Mouse (Mus musculus): ENCODE results near the gene H2-DMb2. TPM values are rescaled to one million over a fixed set of nuclear protein-coding genes. Genes with fewer than 3 reads are reported as not detected.
A peak's percentile ranks its signal among the peaks of the same experiment; 100 is the strongest.

Gene H2-DMb2
- polyA plus RNA-seq, 1 experiment from 2014 or later, result 0.91 TPM

DNA sequence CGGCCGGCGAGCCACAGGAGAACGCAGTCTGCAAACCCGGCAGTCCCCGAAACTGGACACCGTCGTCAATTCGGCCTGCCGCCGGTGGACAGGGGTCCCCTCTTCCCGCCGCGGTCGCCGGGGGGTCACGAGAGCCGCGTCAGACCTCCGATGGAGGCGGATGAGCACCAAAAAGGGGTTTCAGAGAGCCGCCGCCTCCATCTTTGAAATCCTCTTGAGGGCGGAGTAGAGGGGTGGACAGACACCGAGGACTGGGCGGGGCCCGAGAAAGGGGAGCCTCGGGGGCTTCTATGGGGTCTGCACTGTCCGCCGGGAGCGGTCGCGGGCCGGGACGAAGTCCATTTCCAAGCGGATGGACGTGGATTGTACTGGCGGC lies 24.2 kb upstream of the H2-DMb2 start:
- peak overlapping the region; percentile 99 for H3K4me2 ChIP-seq
- H3K27me3 ChIP-seq (ENCODE audit: insufficient read depth, low read length), result no peaks in the 10 kb centered on the region
- no peaks in the 10 kb centered on the region for H3K9me3 ChIP-seq (ENCODE audit: low read depth, low read length)
- H3K4me1 ChIP-seq (ENCODE audit: insufficient read depth), result 0 out of 2 replicates have a peak, but pooled peaks cover 5% of the 10 kb centered on the region
- 3% methylated on average over 38 of the region's 38 CpGs for WGBS
- peaks cover 55% of the 10 kb centered on the region for H3K36me3 ChIP-seq (ENCODE audit: insufficient read depth)
- H3K27ac ChIP-seq (ENCODE audit: low read depth), result peak overlapping the region; percentile 100
- no peak for DNase-seq
- TF ChIP-seq CTCF (IDR thresholded peaks at IDR 0.05; ENCODE audit: low read depth), result 0 out of 2 replicates have a peak, but pooled peaks have one; percentile 6
- H3K4me3 ChIP-seq (ENCODE audit: low read depth, low read length), result peak overlapping the region; percentile 100
- ATAC-seq (ENCODE audit: insufficient read depth), result no peak
- peak overlapping the region; percentile 94 for H3K9ac ChIP-seq

GRCm38 (mm10) chr17:34119249-34120179 lies 23.6 kb upstream of the H2-DMb2 start, which contains the start of gene H2-DMa:
TSS of gene H2-DMa (plus strand) at chr17:34119541.
- ATAC-seq (ENCODE audit: insufficient read depth), result peak; percentile 68
- no peak for TF ChIP-seq CTCF (IDR thresholded peaks at IDR 0.05; ENCODE audit: low read depth)
- WGBS, result under 1% methylated on average over 96 of the region's 96 CpGs

GRCm38 (mm10) chr17:34120180-34120723 lies 22.9 kb upstream of the H2-DMb2 start:
- Histone ChIP-seq H3K9me3 (ENCODE audit: low read depth, low read length) (no peaks in the 10 kb centered on the region), H3K27ac (ENCODE audit: low read depth) (peak overlapping the region; percentile 100), H3K9ac (peak overlapping the region; percentile 92), H3K4me3 (ENCODE audit: low read depth, low read length) (peak overlapping the region; percentile 100), H3K27me3 (ENCODE audit: insufficient read depth, low read length) (no peaks in the 10 kb centered on the region), H3K4me2 (peak overlapping the region; percentile 99), H3K4me1 (ENCODE audit: insufficient read depth) (0 out of 2 replicates have a peak, but pooled peaks cover 5% of the 10 kb centered on the region), H3K36me3 (ENCODE audit: insufficient read depth) (peaks cover 41% of the 10 kb centered on the region)
- no peak for TF ChIP-seq CTCF (IDR thresholded peaks at IDR 0.05; ENCODE audit: low read depth)
- WGBS, result under 1% methylated on average over 40 of the region's 42 CpGs
- DNase-seq (peak; percentile 92), ATAC-seq (ENCODE audit: insufficient read depth) (peak; percentile 12)

More at GRCm38 (mm10) chr17:34119249-34120179, 23.6 kb upstream of the H2-DMb2 start, which contains the start of gene H2-DMa:
- Histone ChIP-seq H3K9me3 (ENCODE audit: low read depth, low read length) (no peaks in the 10 kb centered on the region), H3K4me1 (ENCODE audit: insufficient read depth) (0 out of 2 replicates have a peak, but pooled peaks cover 5% of the 10 kb centered on the region), H3K27me3 (ENCODE audit: insufficient read depth, low read length) (no peaks in the 10 kb centered on the region), H3K4me3 (ENCODE audit: low read depth, low read length) (peak within 1 kb of the TSS; percentile 100), H3K4me2 (peak within 1 kb of the TSS; percentile 99), H3K27ac (ENCODE audit: low read depth) (peak within 1 kb of the TSS; percentile 100), H3K9ac (peak within 1 kb of the TSS; percentile 94), H3K36me3 (ENCODE audit: insufficient read depth) (peaks cover 48% of the 10 kb centered on the region)
- DNase-seq, result peak; percentile 100

DNA sequence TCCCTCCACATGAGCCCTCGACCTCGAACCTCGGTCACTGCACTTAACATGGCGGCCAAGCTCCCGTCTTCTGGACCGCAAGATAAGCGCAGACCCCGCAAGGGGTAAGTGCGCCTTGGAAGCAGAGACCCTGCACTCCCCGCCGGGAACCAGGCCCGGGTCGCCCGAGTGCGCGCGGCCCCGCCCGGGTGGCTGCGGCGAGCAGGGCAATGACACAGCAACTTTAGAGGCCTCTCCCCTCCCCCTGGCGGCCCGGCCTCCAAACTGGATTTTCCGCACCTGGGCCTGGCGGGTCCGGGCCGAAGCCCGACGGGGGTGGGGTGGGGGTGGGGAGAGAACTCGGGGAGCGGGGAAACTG lies 22.3 kb upstream of the H2-DMb2 start:
- Histone ChIP-seq H3K9ac (peak overlapping the region; percentile 92), H3K27me3 (ENCODE audit: insufficient read depth, low read length) (no peaks in the 10 kb centered on the region), H3K4me1 (ENCODE audit: insufficient read depth) (0 out of 2 replicates have a peak, but pooled peaks cover 5% of the 10 kb centered on the region), H3K4me3 (ENCODE audit: low read depth, low read length) (peak overlapping the region; percentile 100), H3K27ac (ENCODE audit: low read depth) (peak overlapping the region; percentile 100), H3K9me3 (ENCODE audit: low read depth, low read length) (no peaks in the 10 kb centered on the region), H3K4me2 (peak overlapping the region; percentile 99), H3K36me3 (ENCODE audit: insufficient read depth) (peaks cover 37% of the 10 kb centered on the region)
- TF ChIP-seq CTCF (IDR thresholded peaks at IDR 0.05; ENCODE audit: low read depth), result peak; percentile 25; the same call in 1 of the 2 replicates
- DNase-seq (no peak), ATAC-seq (ENCODE audit: insufficient read depth) (peak; percentile 14)
- 1% methylated on average over 31 of the region's 31 CpGs for WGBS

- peak; percentile 90 for DNase-seq
- Histone ChIP-seq H3K36me3 (ENCODE audit: insufficient read depth) (peaks cover 37% of the 10 kb centered on the region), H3K4me2 (peak overlapping the region; percentile 99), H3K27me3 (ENCODE audit: insufficient read depth, low read length) (no peaks in the 10 kb centered on the region), H3K4me1 (ENCODE audit: insufficient read depth) (0 out of 2 replicates have a peak, but pooled peaks cover 5% of the 10 kb centered on the region), H3K4me3 (ENCODE audit: low read depth, low read length) (peak overlapping the region; percentile 100), H3K9ac (peak overlapping the region; percentile 92), H3K9me3 (ENCODE audit: low read depth, low read length) (no peaks in the 10 kb centered on the region), H3K27ac (ENCODE audit: low read depth) (peak overlapping the region; percentile 100)
- no peak for TF ChIP-seq CTCF (IDR thresholded peaks at IDR 0.05; ENCODE audit: low read depth)
- under 1% methylated on average over 34 of the region's 35 CpGs for WGBS
- peak; percentile 29 for ATAC-seq (ENCODE audit: insufficient read depth)
Observed at GRCm38 (mm10) chr17:34121172-34121878, 21.8 kb upstream of the H2-DMb2 start.

DNA sequence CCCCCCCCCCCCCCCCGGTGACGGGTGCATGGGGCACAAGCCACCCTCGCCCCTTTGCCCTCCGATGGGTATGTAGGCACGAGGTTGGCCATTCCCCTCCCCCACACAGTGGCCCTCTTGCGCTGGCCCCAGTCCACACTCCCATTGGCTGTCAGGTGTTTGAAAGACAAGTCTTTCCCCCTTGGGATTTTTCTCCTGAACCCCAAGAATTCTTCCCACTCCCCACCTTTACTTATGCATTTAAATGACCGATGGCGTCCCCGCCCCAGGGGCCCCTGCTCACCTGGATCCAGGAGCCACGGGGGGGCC lies 21.3 kb upstream of the H2-DMb2 start:
- Histone ChIP-seq H3K9me3 (ENCODE audit: low read depth, low read length) (no peaks in the 10 kb centered on the region), H3K36me3 (ENCODE audit: insufficient read depth) (peaks cover 37% of the 10 kb centered on the region), H3K4me2 (peak overlapping the region; percentile 99), H3K4me3 (ENCODE audit: low read depth, low read length) (peak overlapping the region; percentile 100), H3K27me3 (ENCODE audit: insufficient read depth, low read length) (no peaks in the 10 kb centered on the region), H3K9ac (peak overlapping the region; percentile 92), H3K4me1 (ENCODE audit: insufficient read depth) (0 out of 2 replicates have a peak, but pooled peaks cover 3% of the 10 kb centered on the region), H3K27ac (ENCODE audit: low read depth) (peak overlapping the region; percentile 100)
- ATAC-seq (ENCODE audit: insufficient read depth) (no peak), DNase-seq (no peak)
- TF ChIP-seq CTCF (IDR thresholded peaks at IDR 0.05; ENCODE audit: low read depth), result no peak
- 2% methylated on average over 8 of the region's 10 CpGs for WGBS
